Mouse (Mus musculus) hindbrain, embryonic 10.5 days (tissue): Measurements from ENCODE around the gene 1700066M21Rik. TPM values are rescaled to one million over a fixed set of nuclear protein-coding genes. Genes with fewer than 3 reads are reported as not detected.

Experiments used
- DNase-seq: peaks from one replicate; pipeline ENCODE4 v3.0.0-alpha.2; 2017; ENCODE audit warnings: low spot score
- H3K27ac ChIP-seq: fragments of 300-500 bp; sonication (generic); 2 replicates; pipeline ENCODE4 v1.5.1; 2016; ENCODE audit warnings: mild to moderate bottlenecking, moderate library complexity
- H3K27me3 ChIP-seq: fragments of 300-500 bp; sonication (generic); 2 replicates; pipeline ENCODE4 v1.6.1; 2016; ENCODE audit warnings: mild to moderate bottlenecking; ENCODE audit not compliant: poor library complexity, insufficient read depth, severe bottlenecking
- H3K36me3 ChIP-seq: fragments of 300-500 bp; sonication (generic); 2 replicates; pipeline ENCODE4 v1.6.1; 2016; ENCODE audit warnings: mild to moderate bottlenecking, moderate library complexity
- H3K4me1 ChIP-seq: fragments of 300-500 bp; sonication (generic); replicated peaks from 2 replicates; pipeline ENCODE4 v1.6.1; 2016; ENCODE audit warnings: mild to moderate bottlenecking
- H3K4me3 ChIP-seq: fragments of 300-500 bp; sonication (generic); 2 replicates; pipeline ENCODE4 v1.5.1; 2016; ENCODE audit warnings: mild to moderate bottlenecking, moderate library complexity
- H3K9me3 ChIP-seq: fragments of 300-500 bp; sonication (generic); 2 replicates; pipeline ENCODE4 v1.6.1; 2016; ENCODE audit warnings: mild to moderate bottlenecking, moderate library complexity
- WGBS: fragments of 180-500 bp; shearing (Covaris S2); methylation state at CpG from one replicate; pipeline ENCODE4 v1.1.7; 2016; 5-methylcytosine and 5-hydroxymethylcytosine counted together
- polyA plus RNA-seq: library from polyadenylated mRNA; unstranded; fragments of >200 nt; fragmentation: Nextera tagmentation; extraction: Ambion mirVana; gene quantifications from 2 replicates; pipeline ENCODE4 v1.2.1, GENCODE M21; 2016

The 1700066M21Rik gene
- polyA plus RNA-seq, 1 experiment from 2014 or later, result 9.8 TPM

DNA sequence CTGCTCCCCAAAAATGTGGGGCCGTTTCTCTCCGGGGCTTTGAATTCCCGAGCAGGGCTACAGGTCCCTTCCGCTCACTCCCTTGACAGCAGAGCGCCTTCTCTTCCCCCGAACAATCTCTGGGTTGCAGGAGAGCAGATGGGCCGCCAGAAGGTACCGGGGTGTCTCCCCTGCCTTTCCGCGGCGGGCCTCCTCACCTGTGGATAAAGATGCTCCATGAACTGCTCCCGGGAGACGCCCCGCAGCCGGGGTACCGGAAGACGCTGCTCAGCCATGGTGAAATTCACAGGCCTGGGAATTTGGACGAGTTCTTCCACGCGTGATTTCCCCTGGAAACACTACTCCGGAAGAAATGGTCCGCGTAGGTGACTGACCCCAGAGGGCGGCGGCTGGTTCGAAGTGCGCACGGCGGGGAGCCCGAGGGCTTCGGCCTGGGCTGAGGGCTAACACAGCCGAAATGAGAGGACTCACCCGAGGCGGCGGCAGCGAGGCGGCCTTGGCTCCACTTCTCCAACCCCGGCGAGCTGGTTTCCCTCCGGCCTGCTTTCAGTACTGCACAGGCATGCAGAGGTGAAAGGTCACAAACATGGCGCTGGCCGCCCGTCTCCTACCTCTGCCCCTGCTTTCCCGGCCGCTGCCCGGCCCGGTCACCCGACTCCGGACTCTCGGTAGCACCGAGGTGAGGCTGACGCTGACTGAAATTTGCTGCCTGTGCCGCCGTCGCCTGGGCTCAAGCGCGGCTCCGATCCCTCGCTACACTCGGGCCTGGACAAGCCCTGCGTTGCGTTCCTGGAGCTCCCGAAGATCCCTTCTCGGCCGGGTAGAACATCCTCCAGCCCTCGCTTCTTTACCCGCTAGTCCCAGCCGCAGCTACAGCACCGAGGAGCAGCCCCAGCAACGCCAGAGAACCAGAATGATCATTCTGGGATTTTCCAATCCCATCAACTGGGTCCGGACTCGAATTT, 29.0 kb downstream of the 1700066M21Rik start, which contains the start of the genes Maip1 and Tyw5:
Maip1 (plus strand) TSS at position 142 of the 965 bp plus-strand sequence.
Tyw5 (minus strand) TSS at position 915 of the 965 bp plus-strand sequence.
- H3K9me3 ChIP-seq, result no peaks in the 10 kb centered on the region
- no peaks in the 10 kb centered on the region for H3K27me3 ChIP-seq
- peaks cover 8% of the 10 kb centered on the region; the same call in 1 of the 2 replicates for H3K36me3 ChIP-seq
- peak within 1 kb of the TSS; percentile 99 for H3K27ac ChIP-seq
- WGBS, result under 1% methylated on average over 72 of the region's 72 CpGs
- H3K4me1 ChIP-seq, result peaks cover 30% of the 10 kb centered on the region
- DNase-seq, result peak; percentile 88
- peak within 1 kb of the TSS; percentile 73 for H3K4me3 ChIP-seq

DNA sequence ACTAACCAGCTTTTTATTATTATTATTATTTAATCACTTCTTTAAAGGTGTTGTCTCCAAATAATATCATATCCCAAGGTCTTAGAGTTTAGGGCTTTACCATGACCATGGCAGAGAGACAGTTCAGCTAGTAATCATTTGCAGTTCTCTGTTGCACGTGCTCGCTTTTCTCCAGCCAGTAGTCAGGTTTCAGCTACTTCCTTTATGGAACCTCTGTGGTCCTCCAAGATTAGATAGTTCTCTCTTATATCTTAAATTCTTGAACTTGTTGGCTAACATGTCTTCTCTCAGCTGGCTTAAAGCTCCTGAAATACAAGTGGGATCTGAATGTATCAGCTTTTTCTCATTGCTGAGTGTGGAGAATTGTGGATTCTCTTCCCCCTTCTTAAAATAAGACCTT, 31.6 kb downstream of the 1700066M21Rik start:
- WGBS, result 92% methylated on average over 2 of the region's 2 CpGs
- Histone ChIP-seq H3K27me3 (no peaks in the 10 kb centered on the region), H3K27ac (no peak overlapping the region), H3K36me3 (peaks cover 33% of the 10 kb centered on the region), H3K4me1 (peaks cover 30% of the 10 kb centered on the region), H3K9me3 (no peaks in the 10 kb centered on the region), H3K4me3 (no peak overlapping the region)
- DNase-seq, result no peak

DNA sequence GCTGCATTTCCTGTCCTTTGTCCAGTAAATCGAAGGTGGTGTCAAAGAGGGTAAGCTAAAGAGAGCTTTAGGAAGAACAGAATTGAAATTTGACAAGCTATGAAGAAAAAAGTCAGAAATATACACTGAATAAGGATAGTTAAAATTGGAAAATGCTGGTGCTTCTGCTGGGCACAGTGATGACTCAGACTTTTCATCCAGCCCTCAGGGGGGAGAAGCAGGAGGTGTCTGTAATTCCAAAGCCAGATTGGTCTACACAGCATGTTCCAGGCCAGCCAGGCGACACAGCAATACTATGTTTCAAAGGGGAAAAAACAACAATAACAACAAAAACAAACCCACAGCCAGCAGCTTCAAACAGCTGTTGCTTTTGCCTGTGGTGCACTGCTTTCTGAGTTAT, 36.0 kb downstream of the 1700066M21Rik start:
- H3K27me3 ChIP-seq, result no peaks in the 10 kb centered on the region
- no peak overlapping the region for H3K4me3 ChIP-seq
- peaks cover 8% of the 10 kb centered on the region for H3K4me1 ChIP-seq
- no peak for DNase-seq
- no peaks in the 10 kb centered on the region for H3K9me3 ChIP-seq
- H3K27ac ChIP-seq, result no peak overlapping the region
- 80% methylated on average over 2 of the region's 2 CpGs for WGBS
- peaks cover 67% of the 10 kb centered on the region for H3K36me3 ChIP-seq

DNA sequence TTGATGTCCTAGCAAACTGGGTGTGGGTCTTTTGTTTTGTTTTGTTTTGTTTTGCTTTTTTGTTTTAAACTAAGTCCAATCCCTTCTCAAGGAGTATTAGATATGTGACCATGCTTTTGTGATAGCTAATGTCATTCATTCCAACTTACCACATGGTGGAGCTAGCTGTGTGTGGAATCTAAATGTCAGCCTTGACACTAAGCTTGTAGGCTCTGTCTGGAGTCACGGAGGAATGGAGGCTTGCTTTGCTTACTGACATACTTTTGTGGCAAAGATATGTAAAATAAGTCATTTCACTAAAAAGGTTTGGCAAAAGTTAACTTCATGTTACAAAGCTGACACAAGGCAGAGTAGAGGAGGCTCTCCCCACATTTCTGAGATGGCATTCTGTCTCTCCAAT, 46.3 kb downstream of the 1700066M21Rik start:
- 26% methylated on average over 1 of the region's 1 CpGs for WGBS
- peaks cover 3% of the 10 kb centered on the region for H3K4me1 ChIP-seq

DNA sequence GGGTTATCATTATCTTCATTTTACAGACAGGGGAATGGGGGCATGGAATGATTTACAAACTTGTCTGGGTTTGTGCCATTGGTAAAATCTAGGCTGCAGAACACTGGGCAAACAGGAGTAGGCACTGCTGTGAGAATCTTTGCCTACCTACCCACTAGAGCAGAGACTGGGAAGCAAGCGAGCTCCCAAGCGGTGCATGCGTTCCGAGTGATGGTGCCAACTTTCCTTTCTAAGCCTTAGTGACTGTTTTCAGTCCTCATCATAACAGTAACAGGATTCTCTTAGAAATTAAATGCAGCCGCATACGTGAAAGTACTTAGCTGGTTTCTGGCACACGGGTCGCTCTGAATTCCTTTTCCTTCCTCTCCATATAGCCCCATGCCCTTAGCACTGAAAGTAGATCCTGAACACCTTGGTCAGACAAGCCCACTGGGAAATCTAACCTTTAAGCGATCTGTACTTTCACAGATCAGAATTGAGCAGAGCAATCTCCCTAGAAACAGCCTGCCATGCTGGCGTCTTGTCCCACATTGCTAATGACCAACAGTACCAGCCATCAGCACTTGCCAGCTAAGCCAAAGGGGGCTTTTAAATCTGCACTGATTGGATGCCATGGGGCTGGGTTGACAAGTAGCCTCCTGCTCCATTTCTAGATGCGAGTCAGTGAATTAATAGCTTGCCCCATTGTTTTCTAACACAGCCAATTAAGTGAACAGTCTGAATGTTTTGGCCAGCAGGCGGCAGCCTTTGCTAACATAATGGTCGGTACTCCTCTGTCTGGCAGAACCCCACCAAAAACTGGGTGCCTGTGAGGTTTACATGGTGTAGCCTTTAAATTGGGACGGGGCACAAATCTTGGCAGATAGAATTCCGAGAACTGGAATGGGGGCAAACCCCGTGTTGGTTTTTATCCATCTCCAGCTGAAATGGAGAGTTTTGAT, 51.2 kb downstream of the 1700066M21Rik start:
- Histone ChIP-seq H3K27me3 (no peaks in the 10 kb centered on the region), H3K27ac (peak overlapping the region; percentile 57; the same call in 1 of the 2 replicates), H3K4me3 (no peak overlapping the region), H3K4me1 (peaks cover 20% of the 10 kb centered on the region), H3K36me3 (no peaks in the 10 kb centered on the region), H3K9me3 (no peaks in the 10 kb centered on the region)
- 56% methylated on average over 16 of the region's 16 CpGs for WGBS
- DNase-seq, result peak; percentile 88

More for the DNA sequence above, 46.3 kb downstream of the 1700066M21Rik start:
- no peaks in the 10 kb centered on the region for H3K9me3 ChIP-seq
- DNase-seq, result no peak
- no peaks in the 10 kb centered on the region for H3K27me3 ChIP-seq
- H3K27ac ChIP-seq, result no peak overlapping the region
- no peaks in the 10 kb centered on the region for H3K36me3 ChIP-seq
- H3K4me3 ChIP-seq, result no peak overlapping the region

DNA sequence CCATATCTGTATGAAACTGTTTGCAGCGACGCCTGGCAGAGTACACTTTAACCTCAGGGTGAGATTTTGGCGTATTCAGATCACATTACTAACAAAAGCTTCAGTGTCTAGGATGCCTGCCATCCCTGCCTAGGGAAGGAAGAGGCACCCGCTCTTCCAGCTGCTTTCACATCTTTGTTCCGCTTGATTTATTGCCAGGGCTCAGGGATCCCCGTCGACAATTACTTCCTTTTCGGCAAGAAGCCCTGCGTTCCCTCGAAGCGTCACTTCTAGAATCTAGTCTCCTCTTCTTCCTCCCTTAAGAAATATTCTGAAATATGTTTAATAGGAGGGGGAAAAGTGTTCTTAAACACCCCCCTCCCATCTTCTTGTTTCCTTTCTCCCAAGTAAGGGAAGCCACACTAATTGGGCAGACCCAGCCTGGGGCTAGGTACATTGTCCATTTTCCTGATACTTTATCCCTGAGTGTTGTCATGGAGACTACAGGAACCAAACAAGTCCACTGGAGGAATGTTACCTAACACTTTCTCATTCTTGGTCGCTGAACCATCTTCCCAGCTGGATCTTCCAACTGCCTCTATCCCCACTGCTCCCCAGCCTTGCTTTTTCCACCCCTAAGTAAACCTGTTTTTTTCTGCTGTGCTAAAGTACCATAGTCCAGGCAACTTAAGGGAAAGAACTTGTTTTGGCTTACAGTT, 52.5 kb downstream of the 1700066M21Rik start:
- Histone ChIP-seq H3K4me3 (peak overlapping the region; percentile 29), H3K27ac (peak overlapping the region; percentile 51), H3K36me3 (no peaks in the 10 kb centered on the region), H3K4me1 (peaks cover 20% of the 10 kb centered on the region), H3K9me3 (no peaks in the 10 kb centered on the region), H3K27me3 (no peaks in the 10 kb centered on the region)
- DNase-seq, result peak; percentile 55
- WGBS, result 4% methylated on average over 12 of the region's 12 CpGs

DNA sequence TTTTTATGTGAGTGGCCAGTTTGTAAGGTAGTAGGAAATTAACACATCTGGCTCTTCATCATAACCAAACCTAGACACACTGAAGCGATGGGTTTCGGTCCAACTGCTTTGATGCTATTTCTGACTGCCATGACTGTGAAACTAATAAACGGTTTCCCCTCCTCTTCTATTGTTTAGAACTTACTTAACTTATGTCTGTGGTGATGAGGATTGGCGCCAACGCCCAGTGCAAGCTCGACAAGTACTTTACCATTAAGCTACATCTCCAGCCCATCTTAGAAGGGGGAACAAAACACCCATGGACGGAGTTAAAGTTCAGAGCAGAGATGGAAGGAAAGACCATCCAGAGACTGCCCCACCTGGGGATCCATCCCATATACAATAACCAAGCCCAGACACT, 55.7 kb downstream of the 1700066M21Rik start:
- H3K4me3 ChIP-seq, result no peak overlapping the region
- WGBS, result 92% methylated on average over 7 of the region's 7 CpGs

More for the DNA sequence above, 55.7 kb downstream of the 1700066M21Rik start:
- Histone ChIP-seq H3K27ac (no peak overlapping the region), H3K27me3 (no peaks in the 10 kb centered on the region), H3K36me3 (no peaks in the 10 kb centered on the region), H3K4me1 (peaks cover 28% of the 10 kb centered on the region), H3K9me3 (no peaks in the 10 kb centered on the region)
- DNase-seq, result no peak

Other genes starting within 250 kb of the 1700066M21Rik start
- gene Maip1, start 28.7 kb downstream of the 1700066M21Rik start, polyA plus RNA-seq, result 19.0 and 20.0 TPM in 2 replicates
- 28.2 and 30.4 TPM in 2 replicates for gene Tyw5, start 29.5 kb downstream of the 1700066M21Rik start, polyA plus RNA-seq